Mouse (Mus musculus): ENCODE measurements around the gene Nde1.

Nde1 gene

GRCm38 (mm10) chr16:14163731-14164130 lies 656 bp downstream of the Nde1 start:
- no peak for DNase-seq (ENCODE audit: low spot score)

DNA sequence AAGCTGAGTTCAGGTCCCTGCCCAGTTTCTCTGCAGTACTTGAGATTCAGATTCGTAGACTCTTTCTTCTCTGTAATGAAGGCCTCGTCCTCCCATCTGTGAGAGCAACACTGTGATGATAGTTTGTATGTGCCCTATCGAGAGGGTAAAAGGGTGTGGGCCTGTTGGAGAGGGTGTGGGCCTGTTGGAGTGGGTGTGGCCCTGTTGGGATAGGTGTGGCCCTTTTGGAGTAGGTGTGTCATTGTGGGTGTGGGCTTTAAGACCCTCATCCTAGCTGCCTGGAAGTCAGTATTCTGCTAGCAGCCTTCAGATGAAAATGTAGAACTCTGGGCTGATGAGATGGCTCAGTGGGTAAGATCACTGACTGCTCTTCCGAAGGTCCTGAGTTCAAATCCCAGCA lies 3.4 kb downstream of the Nde1 start:
- DNase-seq (ENCODE audit: low spot score), result no peak

- no peak for DNase-seq (ENCODE audit: low spot score)
These were observed 6.6 kb downstream of the Nde1 start for GRCm38 (mm10) chr16:14169706-14170105.

- no peak for DNase-seq (ENCODE audit: low spot score)
These were observed 15.0 kb downstream of the Nde1 start for GRCm38 (mm10) chr16:14178041-14178440.

DNA sequence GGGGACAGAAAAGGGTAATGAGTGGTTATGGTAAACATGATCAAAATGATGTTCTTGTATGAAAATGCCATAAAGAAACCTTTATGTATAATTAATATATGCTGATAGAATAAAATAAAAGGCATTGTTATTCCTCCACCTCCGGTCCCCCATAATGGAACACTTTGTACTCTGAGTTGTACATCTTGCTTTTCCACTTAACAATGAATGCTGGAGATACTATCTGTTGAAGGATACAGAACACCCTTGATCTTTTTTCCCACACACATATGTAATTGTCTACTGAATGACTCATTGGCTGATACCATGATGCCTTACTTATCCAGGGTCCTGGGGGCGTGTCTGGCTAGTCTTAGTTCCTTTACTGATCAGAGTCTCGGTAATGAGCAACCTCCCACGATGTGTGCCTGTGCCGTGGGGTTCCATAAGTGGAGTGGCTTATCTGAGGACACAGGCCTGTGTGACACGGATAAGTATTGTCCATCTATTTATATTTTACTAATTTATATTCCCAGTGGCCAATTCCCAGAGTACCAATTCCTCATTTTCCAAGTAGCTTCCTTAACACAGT lies 17.2 kb downstream of the Nde1 start:
- no peak for DNase-seq (ENCODE audit: low spot score)

GRCm38 (mm10) chr16:14182360-14182759 lies 19.3 kb downstream of the Nde1 start:
- DNase-seq (ENCODE audit: low spot score), result no peak

DNA sequence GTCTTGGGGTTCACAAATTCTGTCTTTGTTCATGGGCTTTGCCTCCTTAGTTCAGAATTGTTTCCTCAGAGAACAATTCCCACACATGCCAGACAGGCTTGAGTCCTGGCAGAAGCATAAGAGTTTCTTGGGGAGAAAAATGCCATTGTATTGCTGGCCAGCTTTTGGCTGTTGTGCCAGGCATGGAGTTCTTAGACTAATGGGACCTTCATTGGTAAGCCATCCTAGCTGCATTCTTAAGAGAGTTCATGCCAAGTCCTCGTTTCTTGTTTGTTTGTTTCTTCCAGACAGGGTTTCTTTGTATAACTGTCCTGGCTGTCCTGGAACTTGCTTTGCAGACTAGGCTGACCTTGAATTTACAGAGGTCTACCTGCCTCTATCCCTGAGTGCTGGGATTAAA lies 20.8 kb downstream of the Nde1 start:
- DNase-seq (ENCODE audit: low spot score), result no peak

DNA sequence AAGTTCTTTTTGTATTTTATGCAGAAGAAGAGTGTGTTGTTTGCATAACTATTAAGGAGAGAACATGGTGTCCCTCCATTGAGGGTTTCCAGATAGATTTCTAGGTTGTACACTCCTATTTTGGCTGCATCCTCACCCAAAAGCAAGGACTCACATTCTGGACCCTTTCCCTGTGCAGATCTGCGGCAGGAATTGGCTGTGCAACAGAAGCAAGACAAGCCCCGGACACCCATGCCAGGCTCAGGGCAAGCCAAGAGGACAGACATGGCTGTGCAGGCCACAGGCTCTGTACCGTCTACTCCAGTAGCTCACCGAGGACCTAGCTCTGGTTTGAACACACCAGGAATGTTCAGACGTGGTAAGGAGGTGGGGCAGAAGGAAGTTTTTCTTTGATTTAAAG lies 22.4 kb downstream of the Nde1 start:
- DNase-seq (ENCODE audit: low spot score), result no peak

GRCm38 (mm10) chr16:14194164-14194950 lies 31.3 kb downstream of the Nde1 start:
- no peak for DNase-seq (ENCODE audit: low spot score)

DNA sequence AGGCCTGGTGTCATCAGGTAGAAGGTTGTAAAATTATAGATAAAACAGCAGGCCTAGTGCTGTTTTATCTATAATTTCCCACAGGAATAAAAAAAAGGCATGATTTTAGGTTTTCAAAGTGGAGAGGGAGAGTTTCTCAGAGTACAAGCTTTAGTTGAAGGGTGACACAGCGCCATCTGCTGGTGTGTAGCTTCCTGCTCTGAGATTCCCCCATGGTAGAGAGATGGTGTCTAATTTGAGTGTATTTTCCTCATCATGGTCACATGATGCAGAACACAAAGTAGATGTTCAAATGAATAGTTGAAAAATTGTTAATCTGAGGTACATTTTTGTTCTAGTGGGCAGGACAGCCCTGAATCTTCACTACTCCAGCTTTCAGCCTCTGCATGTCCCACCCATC lies 32.4 kb downstream of the Nde1 start:
- DNase-seq (ENCODE audit: low spot score), result peak; percentile 49

- no peak for DNase-seq (ENCODE audit: low spot score)
These were observed 35.7 kb downstream of the Nde1 start for GRCm38 (mm10) chr16:14198798-14199197.

DNA sequence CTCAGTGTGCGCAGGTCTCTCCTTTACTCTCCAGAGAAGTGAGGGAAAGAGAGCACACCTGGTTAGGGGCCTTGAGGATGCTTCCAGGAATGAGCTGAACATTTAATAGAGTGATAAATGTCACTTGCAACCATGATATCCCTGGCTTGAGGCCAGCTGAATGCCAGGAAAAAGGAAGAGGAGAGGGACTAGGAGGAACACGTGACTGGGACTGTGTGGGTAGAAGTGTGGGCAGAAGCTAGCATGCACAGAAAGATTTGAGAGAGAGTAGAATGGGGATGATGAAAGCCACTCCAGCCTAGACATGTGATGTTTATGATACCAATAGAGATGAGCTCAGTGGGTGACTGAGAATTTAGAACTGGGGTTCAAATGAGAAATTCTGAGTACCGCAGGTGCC lies 52.1 kb downstream of the Nde1 start:
- DNase-seq (ENCODE audit: low spot score), result no peak

DNA sequence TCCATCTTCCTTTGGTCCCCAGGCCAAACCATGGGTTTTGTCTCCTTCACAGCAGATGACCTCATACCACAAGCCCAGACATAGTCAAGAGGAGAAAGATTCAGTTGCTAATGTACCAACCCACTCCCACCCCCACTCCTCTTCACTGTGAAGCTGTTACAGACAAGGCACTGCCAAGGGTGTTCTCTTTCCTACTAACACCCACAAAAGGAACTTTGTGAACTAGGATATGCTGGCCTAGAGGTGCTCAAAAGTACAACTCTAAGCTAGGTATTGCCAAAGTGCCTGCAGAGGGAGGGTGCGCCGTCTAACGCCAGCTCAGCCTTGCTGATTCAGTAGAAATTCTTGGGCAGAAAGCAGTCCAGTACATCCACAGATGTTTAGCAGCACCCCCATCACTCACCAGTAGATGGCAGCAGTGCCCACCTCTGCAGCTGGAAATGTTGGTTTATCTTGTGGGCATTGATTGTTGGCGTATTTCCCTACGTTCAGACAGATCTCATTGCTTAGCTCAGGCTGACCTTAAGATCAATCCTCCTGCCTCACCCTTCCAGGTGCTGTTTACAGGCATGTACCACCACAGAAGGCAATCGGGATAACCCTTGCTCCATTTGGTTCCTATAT lies 74.1 kb downstream of the Nde1 start:
- peak; percentile 74 for DNase-seq (ENCODE audit: low spot score)

DNA sequence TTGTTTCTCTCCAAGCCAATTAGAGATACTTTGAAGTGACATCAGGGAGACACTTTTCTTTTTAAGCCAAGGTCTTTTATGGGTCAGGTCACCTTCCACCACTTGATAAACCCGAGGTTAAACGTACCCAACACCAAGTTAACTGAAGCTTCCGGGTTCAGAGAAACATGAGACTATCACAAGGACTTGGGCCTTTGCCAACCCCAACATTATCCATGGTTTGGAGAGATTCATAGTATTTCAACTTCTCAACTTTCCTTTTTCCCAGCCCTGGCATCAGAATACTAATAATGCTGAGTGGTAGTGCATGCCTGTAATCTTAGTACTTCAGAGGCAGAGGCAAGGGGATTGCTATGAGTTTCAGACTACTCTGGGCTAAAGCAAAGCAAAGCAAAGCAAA lies 79.0 kb downstream of the Nde1 start:
- no peak for DNase-seq (ENCODE audit: low spot score)

Measured in urinary bladder, postnatal 25 days (tissue).